Mouse (Mus musculus) intestine, postnatal 0 days (tissue): ENCODE measurements around the gene 1700037H04Rik. TPM values are rescaled to one million over a fixed set of nuclear protein-coding genes. Genes with fewer than 3 reads are reported as not detected.

Experiments used
- ATAC-seq: fragments of 200-750 bp; cut with Nextera tagmentation; 2 replicates; pipeline ENCODE4 v1.8.0; 2017; ENCODE audit warnings: mild to moderate bottlenecking, moderate TSS enrichment, moderate library complexity
- H3K27ac ChIP-seq: fragments of 300-500 bp; sonication (generic); 2 replicates; pipeline ENCODE4 v1.5.1; 2014; ENCODE audit warnings: mild to moderate bottlenecking, low read depth, low read length, moderate library complexity
- H3K27me3 ChIP-seq: fragments of 300-500 bp; sonication (generic); replicated peaks from 2 replicates; pipeline ENCODE4 v1.6.1; 2014; ENCODE audit warnings: low read length, mixed read lengths; ENCODE audit not compliant: control insufficient read depth, insufficient read depth
- H3K36me3 ChIP-seq: fragments of 300-500 bp; sonication (generic); 2 replicates; pipeline ENCODE4 v1.6.1; 2014; ENCODE audit warnings: mild to moderate bottlenecking, moderate library complexity; ENCODE audit not compliant: control insufficient read depth, insufficient read depth
- H3K4me1 ChIP-seq: fragments of 300-500 bp; sonication (generic); replicated peaks from 2 replicates; pipeline ENCODE4 v1.6.1; 2014; ENCODE audit warnings: antibody characterized with exemption, low read length, mixed read lengths; ENCODE audit not compliant: control insufficient read depth, insufficient read depth
- H3K4me2 ChIP-seq: fragments of 300-500 bp; sonication (generic); replicated peaks from 2 replicates; pipeline ENCODE4 v1.6.1; 2014; ENCODE audit warnings: low read depth, mild to moderate bottlenecking, moderate library complexity
- H3K4me3 ChIP-seq: fragments of 300-500 bp; sonication (generic); 2 replicates; pipeline ENCODE4 v1.5.1; 2014; ENCODE audit warnings: low read depth, low read length
- H3K9ac ChIP-seq: fragments of 300-500 bp; sonication (generic); 2 replicates; pipeline ENCODE4 v1.6.1; 2014; ENCODE audit warnings: mild to moderate bottlenecking, low read depth, low read length
- H3K9me3 ChIP-seq: fragments of 300-500 bp; sonication (generic); 2 replicates; pipeline ENCODE4 v1.6.1; 2016; ENCODE audit warnings: mixed run types; ENCODE audit not compliant: control insufficient read depth
- CTCF ChIP-seq: sonication (generic); IDR thresholded peaks from 2 replicates; pipeline ENCODE4 v1.5.1; 2016; ENCODE audit warnings: low read depth, mild to moderate bottlenecking, control low read depth, antibody characterized with exemption, moderate library complexity
- WGBS: fragments of 180-500 bp; shearing (Covaris S2); extraction: QIAGEN DNeasy Blood & Tissue Kit; methylation state at CpG from one replicate; pipeline ENCODE4 v1.1.7; 2014; 5-methylcytosine and 5-hydroxymethylcytosine counted together
- polyA plus RNA-seq: library from polyadenylated mRNA; unstranded; fragments of >200 nt; fragmentation: Nextera tagmentation; extraction: Ambion mirVana; gene quantifications from 2 replicates; pipeline ENCODE4 v1.2.1, GENCODE M21; 2015

Gene 1700037H04Rik
- polyA plus RNA-seq, 1 experiment from 2014 or later = 145 TPM

- Histone ChIP-seq H3K9me3 (no peaks in the 10 kb centered on the region), H3K4me3 (no peak overlapping the region), H3K36me3 (peaks cover 26% of the 10 kb centered on the region), H3K4me1 (peaks cover 3% of the 10 kb centered on the region; the same call in 1 of the 2 replicates), H3K27ac (no peak overlapping the region), H3K9ac (no peak overlapping the region), H3K4me2 (no peak overlapping the region), H3K27me3 (no peaks in the 10 kb centered on the region)
- peak; percentile 20; the same call in 1 of the 2 replicates for ATAC-seq
- no peak for TF ChIP-seq CTCF
- 55% methylated on average over 10 of the region's 10 CpGs for WGBS
These were observed 30.6 kb upstream of the 1700037H04Rik start for GRCm38 (mm10) chr2:131190344-131191004.

GRCm38 (mm10) chr2:131189521-131190309 lies 29.8 kb upstream of the 1700037H04Rik start:
- peaks cover 3% of the 10 kb centered on the region; the same call in 1 of the 2 replicates for H3K4me1 ChIP-seq
- H3K9ac ChIP-seq = no peak overlapping the region
- no peak overlapping the region; the same call in 1 of the 2 replicates for H3K4me2 ChIP-seq
- H3K4me3 ChIP-seq = no peak overlapping the region
- H3K9me3 ChIP-seq = no peaks in the 10 kb centered on the region
- no peak for ATAC-seq
- no peak overlapping the region for H3K27ac ChIP-seq
- 53% methylated on average over 5 of the region's 5 CpGs for WGBS
- no peaks in the 10 kb centered on the region for H3K27me3 ChIP-seq
- H3K36me3 ChIP-seq = peaks cover 26% of the 10 kb centered on the region
- no peak for TF ChIP-seq CTCF

- H3K9me3 ChIP-seq = no peaks in the 10 kb centered on the region
- no peak overlapping the region for H3K27ac ChIP-seq
- H3K36me3 ChIP-seq = peaks cover 16% of the 10 kb centered on the region; the same call in 1 of the 2 replicates
- H3K9ac ChIP-seq = no peak overlapping the region
- peaks cover 3% of the 10 kb centered on the region; the same call in 1 of the 2 replicates for H3K4me1 ChIP-seq
- WGBS = 95% methylated on average over 5 of the region's 5 CpGs
- H3K27me3 ChIP-seq = no peaks in the 10 kb centered on the region
- TF ChIP-seq CTCF = no peak
- 0 out of 2 replicates have a peak overlapping the region, but pooled peaks have one; percentile 78 for H3K4me2 ChIP-seq
- ATAC-seq = no peak
- no peak overlapping the region for H3K4me3 ChIP-seq
These were observed 28.4 kb upstream of the 1700037H04Rik start for GRCm38 (mm10) chr2:131188311-131188710.

GRCm38 (mm10) chr2:131187602-131187922 lies 27.7 kb upstream of the 1700037H04Rik start:
- Histone ChIP-seq H3K4me2 (peak overlapping the region; percentile 78), H3K4me3 (peak overlapping the region; percentile 53), H3K4me1 (peaks cover 3% of the 10 kb centered on the region; the same call in 1 of the 2 replicates), H3K36me3 (peaks cover 9% of the 10 kb centered on the region; the same call in 1 of the 2 replicates), H3K9ac (no peak overlapping the region), H3K27me3 (no peaks in the 10 kb centered on the region), H3K9me3 (no peaks in the 10 kb centered on the region), H3K27ac (no peak overlapping the region)
- 36% methylated on average over 3 of the region's 3 CpGs for WGBS
- no peak for TF ChIP-seq CTCF
- ATAC-seq = no peak

GRCm38 (mm10) chr2:131186771-131187601 lies 27.1 kb upstream of the 1700037H04Rik start, which contains the start of the genes Cdc25b and Spef1:
Gene Cdc25b (plus strand): TSS chr2:131186949.
Gene Spef1 (minus strand): TSS chr2:131187282.
- H3K4me3 ChIP-seq = peak within 1 kb of the TSS; percentile 53
- peaks cover 6% of the 10 kb centered on the region; the same call in 1 of the 2 replicates for H3K36me3 ChIP-seq
- under 1% methylated on average over 43 of the region's 43 CpGs for WGBS
- peak within 1 kb of the TSS; percentile 55 for H3K9ac ChIP-seq
- H3K4me1 ChIP-seq = peaks cover 3% of the 10 kb centered on the region; the same call in 1 of the 2 replicates
- H3K27me3 ChIP-seq = no peaks in the 10 kb centered on the region
- H3K27ac ChIP-seq = peak within 1 kb of the TSS; percentile 35; the same call in 1 of the 2 replicates
- TF ChIP-seq CTCF = peak; percentile 47
- peak within 1 kb of the TSS; percentile 78 for H3K4me2 ChIP-seq
- H3K9me3 ChIP-seq = no peaks in the 10 kb centered on the region
- ATAC-seq = peak; percentile 84
